In the genomic region with DNA sequence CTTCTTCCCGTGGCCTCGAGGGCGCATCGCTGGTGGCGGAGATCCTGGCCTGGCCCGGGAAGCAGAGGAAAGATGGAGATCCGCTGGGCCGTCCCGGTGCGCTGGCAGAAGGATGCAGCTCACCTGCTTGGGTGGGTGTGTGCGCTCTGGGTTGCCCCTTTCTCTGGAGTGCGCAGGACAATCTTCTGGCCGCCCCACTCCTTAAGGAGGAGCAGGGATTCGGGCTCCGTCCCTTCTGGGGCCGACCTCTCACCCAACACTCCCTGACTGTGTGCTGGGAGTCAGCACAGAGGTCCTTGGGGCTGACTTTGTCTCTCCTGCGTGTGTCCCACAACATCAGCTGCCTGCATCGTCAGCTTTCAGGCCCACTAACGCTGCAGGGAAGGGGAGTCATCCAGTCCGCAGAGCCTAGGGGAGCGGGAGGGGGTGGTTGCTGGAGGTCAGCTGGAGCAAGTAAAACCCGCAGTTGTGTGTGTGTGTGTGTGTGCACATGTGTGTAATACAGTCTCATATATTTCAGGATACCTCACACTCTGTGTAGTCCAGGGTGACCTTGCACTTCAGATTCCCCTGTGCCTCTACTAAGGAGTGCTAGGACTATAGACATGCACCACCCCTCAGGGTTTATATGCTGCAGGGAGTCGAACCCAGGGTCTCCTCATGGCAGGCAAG, we compare ENCODE assay signal across 8 mouse cellular contexts. TPM values are rescaled to one million over a fixed set of nuclear protein-coding genes. Genes with fewer than 3 reads are reported as not detected.
A peak's percentile ranks its signal among the peaks of the same experiment; 100 is the strongest.
DNase-seq lines count a peak whose midpoint lies in the region; ATAC-seq and TF ChIP-seq lines count a peak whose summit lies in the region.

No protein-coding gene starts in this region.

- H3K9me3 ChIP-seq in forebrain, embryonic 15.5 days, result no peaks in the 10 kb centered on the region
- no peaks in the 10 kb centered on the region for H3K9me3 ChIP-seq in liver, embryonic 16.5 days (replicated peaks; ENCODE audit: control insufficient read depth, low read length)

- H3K36me3 ChIP-seq in C2C12 (ENCODE audit: control insufficient read depth, insufficient read depth), result no peaks in the 10 kb centered on the region
- no peaks in the 10 kb centered on the region for H3K36me3 ChIP-seq in forebrain, embryonic 15.5 days
- H3K36me3 ChIP-seq in liver, embryonic 16.5 days (ENCODE audit: control insufficient read depth, insufficient read depth), result no peaks in the 10 kb centered on the region

- H3K79me2 ChIP-seq in C2C12 (ENCODE audit: control insufficient read depth, insufficient read depth), result peaks cover 30% of the 10 kb centered on the region

- H3K27me3 ChIP-seq in C2C12 (ENCODE audit: control insufficient read depth, insufficient read depth, insufficient read length), result no peaks in the 10 kb centered on the region
- H3K27me3 ChIP-seq in forebrain, embryonic 15.5 days, result peaks cover 24% of the 10 kb centered on the region
- H3K27me3 ChIP-seq in liver, embryonic 16.5 days (ENCODE audit: control insufficient read depth, insufficient read depth, low read depth, low read length), result peaks cover 30% of the 10 kb centered on the region

- 2% methylated on average over 21 of the region's 23 CpGs for WGBS in forebrain, embryonic 15.5 days
- WGBS in liver, embryonic 16.5 days (ENCODE audit: insufficient replicate concordance), result 2% methylated on average over 23 of the region's 23 CpGs

- intact Hi-C loops in gastrocnemius, adult 2 months (cut with DNase I), result no loop called here
- intact Hi-C loops in gastrocnemius, postnatal 14 days (cut with DNase I; ENCODE audit: low total_unique reads), result no loop called here

- H3K4me2 ChIP-seq in forebrain, embryonic 15.5 days (replicated peaks), result peak overlapping the region; percentile 94
- H3K4me2 ChIP-seq in liver, embryonic 16.5 days (ENCODE audit: low read depth, low read length), result peak overlapping the region; percentile 66

- no peaks in the 10 kb centered on the region for H3K79me3 ChIP-seq in C2C12 (ENCODE audit: low read depth)

- ATAC-seq in forebrain, embryonic 15.5 days (replicated peaks), result peak; percentile 40; the same call in 1 of the 2 replicates
- ATAC-seq in liver, embryonic 16.5 days (ENCODE audit: low read depth), result no peak
- no peak for ATAC-seq in erythroid progenitor cell, adult 5-6 weeks (replicated peaks; ENCODE audit: low FRiP score, poor library complexity, severe bottlenecking)

- TF ChIP-seq CTCF in gastrocnemius, adult 2 months (IDR thresholded peaks at IDR 0.05), result no peak
- no peak for TF ChIP-seq CTCF in C2C12 (IDR thresholded peaks at IDR 0.05; ENCODE audit: control insufficient read depth, insufficient read depth, insufficient read length)

- peak overlapping the region; percentile 79 for H3K27ac ChIP-seq in gastrocnemius, adult 2 months
- no peak overlapping the region for H3K27ac ChIP-seq in forebrain, embryonic 15.5 days (replicated peaks)
- H3K27ac ChIP-seq in liver, embryonic 16.5 days (ENCODE audit: low read length), result no peak overlapping the region

- peaks cover 14% of the 10 kb centered on the region for H3K4me1 ChIP-seq in forebrain, embryonic 15.5 days
- no peaks in the 10 kb centered on the region; the same call in none of the 2 replicates for H3K4me1 ChIP-seq in liver, embryonic 16.5 days (ENCODE audit: control insufficient read depth, low read depth, low read length)

- DNase-seq in gastrocnemius, adult 2 months, result no peak
- DNase-seq in gastrocnemius, postnatal 14 days, result no peak
- no peak for DNase-seq in thymus, postnatal 10 days (ENCODE audit: low spot score in 2 of 2)
- no peak for DNase-seq in ovary, postnatal 36 days (ENCODE audit: low spot score)

- peak overlapping the region; percentile 73 for H3K4me3 ChIP-seq in gastrocnemius, adult 2 months
- peak overlapping the region; percentile 44 for H3K4me3 ChIP-seq in C2C12 (ENCODE audit: insufficient read depth, poor library complexity, severe bottlenecking)
- H3K4me3 ChIP-seq in forebrain, embryonic 15.5 days, result peak overlapping the region; percentile 52
- H3K4me3 ChIP-seq in liver, embryonic 16.5 days (ENCODE audit: low read depth, low read length), result peak overlapping the region; percentile 57

- H3ac ChIP-seq in C2C12 (ENCODE audit: control insufficient read depth, insufficient read length, low read depth), result peak overlapping the region; percentile 80

- peak overlapping the region; percentile 50 for H3K9ac ChIP-seq in forebrain, embryonic 15.5 days (replicated peaks)
- peak overlapping the region; percentile 38; the same call in 1 of the 2 replicates for H3K9ac ChIP-seq in liver, embryonic 16.5 days (ENCODE audit: low read depth, low read length)

TF ChIP-seq in C2C12, 6 proteins besides CTCF, POLR2A, EP300 and RAD21:
- no peak for TF ChIP-seq MAX (IDR thresholded peaks at IDR 0.05)
- TF ChIP-seq FOSL1 (IDR thresholded peaks at IDR 0.05; ENCODE audit: insufficient read depth, low read length, poor library complexity, severe bottlenecking), result no peak
- no peak for TF ChIP-seq CEBPB (IDR thresholded peaks at IDR 0.05; ENCODE audit: low read depth)
- TF ChIP-seq MYOG (IDR thresholded peaks at IDR 0.05; ENCODE audit: control insufficient read depth, extremely low read depth, insufficient read length), result no peak
- no peak for TF ChIP-seq MYOD1 (IDR thresholded peaks at IDR 0.05; ENCODE audit: control insufficient read depth, insufficient read length, low read depth)
- no peak for TF ChIP-seq USF1 (IDR thresholded peaks at IDR 0.05; ENCODE audit: low read depth)

RNA-seq across cellular contexts. Expression of a gene that starts 0.6 kb away (rescaled TPM):
- total RNA-seq in gastrocnemius, adult 2 months (2021), result 1 to 10 TPM in 1 of 2 experiments, under 1 TPM in 1; 0.54 to 1.3 TPM
- total RNA-seq in gastrocnemius, postnatal 14 days (2021), result 1 to 10 TPM; 2.2 to 4.0 TPM
- polyA plus RNA-seq in C2C12 (2012; fragmentation: generic; extraction: Trizol), result 15.0 TPM
- polyA plus RNA-seq in forebrain, embryonic 15.5 days (2015; fragmentation: Nextera tagmentation; extraction: Ambion mirVana), result 0.60 and 0.61 TPM in 2 replicates
- polyA plus RNA-seq in liver, embryonic 16.5 days (2015; fragmentation: Nextera tagmentation; extraction: Ambion mirVana), result 13.8 and 16.0 TPM in 2 replicates
- total RNA-seq in erythroid progenitor cell, adult 5-6 weeks (2015; ENCODE audit: low replicate concordance), result 2.1 TPM in 1 of 2 replicates, not detected in the other
- 2.4 and 3.6 TPM in 2 replicates for total RNA-seq in erythroid progenitor cell, adult 5-6 weeks (2017; ENCODE audit: low replicate concordance)

RNA-seq across cellular contexts. Expression of a gene that starts 57.9 kb away (rescaled TPM):
- 1 to 10 TPM; 2.9 to 8.1 TPM for total RNA-seq in gastrocnemius, adult 2 months (2021)
- 10 to 100 TPM; 13.1 to 15.7 TPM for total RNA-seq in gastrocnemius, postnatal 14 days (2021)
- 4.2 TPM for polyA plus RNA-seq in C2C12 (2012; fragmentation: generic; extraction: Trizol)
- polyA plus RNA-seq in forebrain, embryonic 15.5 days (2015; fragmentation: Nextera tagmentation; extraction: Ambion mirVana), result 2.1 and 2.9 TPM in 2 replicates
- 6.0 and 8.7 TPM in 2 replicates for polyA plus RNA-seq in liver, embryonic 16.5 days (2015; fragmentation: Nextera tagmentation; extraction: Ambion mirVana)
- 5.9 and 21.6 TPM in 2 replicates for total RNA-seq in erythroid progenitor cell, adult 5-6 weeks (2015; ENCODE audit: low replicate concordance)
- 0.68 and 7.3 TPM in 2 replicates for total RNA-seq in erythroid progenitor cell, adult 5-6 weeks (2017; ENCODE audit: low replicate concordance)

RNA-seq across cellular contexts. Expression of a gene that starts 58.0 kb away (rescaled TPM):
- total RNA-seq in gastrocnemius, adult 2 months (2021), result 10 to 100 TPM; 25.9 to 27.5 TPM
- 10 to 100 TPM; 23.4 to 25.2 TPM for total RNA-seq in gastrocnemius, postnatal 14 days (2021)
- polyA plus RNA-seq in C2C12 (2012; fragmentation: generic; extraction: Trizol), result 8.4 TPM
- polyA plus RNA-seq in forebrain, embryonic 15.5 days (2015; fragmentation: Nextera tagmentation; extraction: Ambion mirVana), result 37.6 and 38.8 TPM in 2 replicates
- 17.5 and 18.1 TPM in 2 replicates for polyA plus RNA-seq in liver, embryonic 16.5 days (2015; fragmentation: Nextera tagmentation; extraction: Ambion mirVana)
- total RNA-seq in erythroid progenitor cell, adult 5-6 weeks (2015; ENCODE audit: low replicate concordance), result 76.0 and 78.4 TPM in 2 replicates
- 78.0 and 116 TPM in 2 replicates for total RNA-seq in erythroid progenitor cell, adult 5-6 weeks (2017; ENCODE audit: low replicate concordance)
